Mouse (Mus musculus) ES-Bruce4 (cell line): ENCODE results near the gene Ankmy2.

ENCODE experiments used
- CTCF ChIP-seq: IDR thresholded peaks from one replicate; pipeline ENCODE4 v1.8.1; 2011; ENCODE audit warnings: low read depth, low read length
- EP300 ChIP-seq: IDR thresholded peaks from 2 replicates; pipeline ENCODE4 v1.6.1; 2011; ENCODE audit warnings: low read depth, low read length; ENCODE audit not compliant: insufficient read depth
- POLR2A ChIP-seq: IDR thresholded peaks from one replicate; pipeline ENCODE4 v1.8.1; 2011; ENCODE audit warnings: low read length; ENCODE audit not compliant: insufficient read depth

DNA sequence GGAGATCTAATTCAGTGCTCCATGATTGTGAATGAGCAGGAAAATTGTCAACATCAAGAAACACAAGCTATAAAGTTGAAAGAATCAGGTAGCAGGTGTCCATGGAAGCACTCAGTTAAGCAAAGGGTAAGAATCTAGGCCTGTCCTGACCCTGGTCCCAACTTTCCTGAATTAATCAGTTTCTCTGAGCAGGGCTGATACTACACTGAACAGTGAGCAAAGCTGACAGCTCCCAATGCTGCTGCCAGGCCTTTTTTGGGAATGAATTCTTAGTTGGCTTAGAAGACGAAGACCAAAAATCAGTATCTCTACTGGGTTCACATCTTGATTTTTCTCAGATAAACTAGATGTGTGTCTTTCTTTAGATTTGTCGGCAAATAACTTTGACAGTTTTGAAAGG lies 6.2 kb upstream of the Ankmy2 start:
- TF ChIP-seq CTCF (no peak), POLR2A (no peak), EP300 (no peak)
